Mouse (Mus musculus) limb, embryonic 13.5 days (tissue): ENCODE data around the gene Clptm1. TPM values are rescaled to one million over a fixed set of nuclear protein-coding genes. Genes with fewer than 3 reads are reported as not detected.
"Not testable (repeated sequence)": the region's sequence is repeated elsewhere in the genome, so short reads cannot be mapped to it uniquely, and the experiment has no call there.

Source experiments
- ATAC-seq: fragments of 200-750 bp; cut with Nextera tagmentation; 2 replicates; pipeline ENCODE4 v1.8.0; 2017; ENCODE audit warnings: low read depth, moderate number of reproducible peaks, moderate TSS enrichment; ENCODE audit not compliant: low FRiP score
- H3K27ac ChIP-seq: fragments of 300-500 bp; sonication (generic); 2 replicates; pipeline ENCODE4 v1.5.1; 2015; ENCODE audit warnings: inconsistent platforms, mild to moderate bottlenecking, moderate library complexity
- H3K27me3 ChIP-seq: fragments of 300-500 bp; sonication (generic); 2 replicates; pipeline ENCODE4 v1.6.1; 2015; ENCODE audit warnings: mild to moderate bottlenecking, inconsistent platforms
- H3K36me3 ChIP-seq: fragments of 300-500 bp; sonication (generic); 2 replicates; pipeline ENCODE4 v1.6.1; 2015; ENCODE audit warnings: inconsistent platforms, mild to moderate bottlenecking, moderate library complexity
- H3K4me1 ChIP-seq: fragments of 300-500 bp; sonication (generic); 2 replicates; pipeline ENCODE4 v1.6.1; 2015; ENCODE audit warnings: inconsistent platforms
- H3K4me2 ChIP-seq: fragments of 300-500 bp; sonication (generic); replicated peaks from 2 replicates; pipeline ENCODE4 v1.6.1; 2015; ENCODE audit warnings: inconsistent platforms, mild to moderate bottlenecking, moderate library complexity
- H3K4me3 ChIP-seq: fragments of 300-500 bp; sonication (generic); 2 replicates; pipeline ENCODE4 v1.5.1; 2015; ENCODE audit warnings: moderate library complexity, mild to moderate bottlenecking, inconsistent platforms
- H3K9ac ChIP-seq: fragments of 300-500 bp; sonication (generic); 2 replicates; pipeline ENCODE4 v1.6.1; 2015; ENCODE audit warnings: mild to moderate bottlenecking, inconsistent platforms
- H3K9me3 ChIP-seq: fragments of 300-500 bp; sonication (generic); 2 replicates; pipeline ENCODE4 v1.6.1; 2016; ENCODE audit warnings: inconsistent platforms
- WGBS: fragments of 180-500 bp; shearing (Covaris S2); methylation state at CpG from one replicate; pipeline ENCODE4 v1.1.7; 2015; 5-methylcytosine and 5-hydroxymethylcytosine counted together
- polyA plus RNA-seq: library from polyadenylated mRNA; unstranded; fragments of >200 nt; fragmentation: Nextera tagmentation; extraction: Ambion mirVana; gene quantifications from 2 replicates; pipeline ENCODE4 v1.2.1, GENCODE M21; 2015

Gene Clptm1
- polyA plus RNA-seq, 1 experiment from 2014 or later, result 75.9 TPM

- H3K9me3 ChIP-seq, result no peaks in the 10 kb centered on the region
- no peak overlapping the region for H3K4me3 ChIP-seq
- peaks cover 15% of the 10 kb centered on the region for H3K4me1 ChIP-seq
- no peak overlapping the region for H3K9ac ChIP-seq
- WGBS, result 93% methylated on average over 2 of the region's 2 CpGs
- H3K27ac ChIP-seq, result no peak overlapping the region
- ATAC-seq, result no peak
- H3K4me2 ChIP-seq, result no peak overlapping the region
- H3K36me3 ChIP-seq, result no peaks in the 10 kb centered on the region
- H3K27me3 ChIP-seq, result no peaks in the 10 kb centered on the region
These were observed 23.8 kb upstream of the Clptm1 start for GRCm38 (mm10) chr7:19688611-19689010.

GRCm38 (mm10) chr7:19688101-19688500, 23.3 kb upstream of the Clptm1 start:
- Histone ChIP-seq H3K4me1 (peaks cover 13% of the 10 kb centered on the region), H3K4me2 (no peak overlapping the region), H3K9ac (no peak overlapping the region), H3K4me3 (no peak overlapping the region), H3K27me3 (no peaks in the 10 kb centered on the region), H3K36me3 (no peaks in the 10 kb centered on the region), H3K9me3 (no peaks in the 10 kb centered on the region), H3K27ac (no peak overlapping the region)
- no peak for ATAC-seq
- 89% methylated on average over 10 of the region's 10 CpGs for WGBS

- 66% methylated on average over 8 of the region's 8 CpGs for WGBS
- H3K9me3 ChIP-seq, H3K27me3 ChIP-seq, H3K27ac ChIP-seq, H3K9ac ChIP-seq, H3K36me3 ChIP-seq, H3K4me3 ChIP-seq, H3K4me2 ChIP-seq: not testable (repeated sequence)
- ATAC-seq, result peak; percentile 18; the same call in 1 of the 2 replicates
- 0 out of 2 replicates have a peak, but pooled peaks cover 12% of the 10 kb centered on the region for H3K4me1 ChIP-seq
These were observed 22.2 kb upstream of the Clptm1 start for GRCm38 (mm10) chr7:19686927-19687583.

- WGBS, result 75% methylated on average over 6 of the region's 6 CpGs
- H3K27ac ChIP-seq, result no peak overlapping the region; the same call in 1 of the 2 replicates
These were observed 21.7 kb upstream of the Clptm1 start for GRCm38 (mm10) chr7:19686521-19686920.

GRCm38 (mm10) chr7:19685374-19685773, 20.5 kb upstream of the Clptm1 start:
- ATAC-seq, result no peak
- Histone ChIP-seq H3K4me2 (no peak overlapping the region), H3K27ac (no peak overlapping the region), H3K4me1 (0 out of 2 replicates have a peak, but pooled peaks cover 12% of the 10 kb centered on the region), H3K4me3 (no peak overlapping the region), H3K36me3 (no peaks in the 10 kb centered on the region), H3K9me3 (no peaks in the 10 kb centered on the region), H3K27me3 (no peaks in the 10 kb centered on the region), H3K9ac (no peak overlapping the region)
- 55% methylated on average over 4 of the region's 4 CpGs for WGBS

More at GRCm38 (mm10) chr7:19686521-19686920, 21.7 kb upstream of the Clptm1 start:
- no peaks in the 10 kb centered on the region for H3K36me3 ChIP-seq
- H3K4me2 ChIP-seq, result no peak overlapping the region
- H3K27me3 ChIP-seq, result no peaks in the 10 kb centered on the region
- H3K9ac ChIP-seq, result no peak overlapping the region
- H3K9me3 ChIP-seq, result no peaks in the 10 kb centered on the region
- peak; percentile 5; the same call in 1 of the 2 replicates for ATAC-seq
- no peak overlapping the region for H3K4me3 ChIP-seq
- H3K4me1 ChIP-seq, result 0 out of 2 replicates have a peak, but pooled peaks cover 12% of the 10 kb centered on the region

GRCm38 (mm10) chr7:19683771-19684201, 19.0 kb upstream of the Clptm1 start:
- WGBS, result 85% methylated on average over 6 of the region's 6 CpGs
- H3K9me3 ChIP-seq, result no peaks in the 10 kb centered on the region
- H3K27me3 ChIP-seq, result no peaks in the 10 kb centered on the region
- no peak for ATAC-seq
- H3K36me3 ChIP-seq, result no peaks in the 10 kb centered on the region
- H3K4me1 ChIP-seq, result 0 out of 2 replicates have a peak, but pooled peaks cover 12% of the 10 kb centered on the region
- H3K9ac ChIP-seq, result no peak overlapping the region
- H3K27ac ChIP-seq, result no peak overlapping the region
- H3K4me3 ChIP-seq, result no peak overlapping the region
- H3K4me2 ChIP-seq, result no peak overlapping the region

GRCm38 (mm10) chr7:19682979-19683378, 18.1 kb upstream of the Clptm1 start:
- H3K36me3 ChIP-seq, result no peaks in the 10 kb centered on the region
- H3K4me3 ChIP-seq, result no peak overlapping the region
- H3K27me3 ChIP-seq, result no peaks in the 10 kb centered on the region
- H3K27ac ChIP-seq, result no peak overlapping the region
- 0 out of 2 replicates have a peak, but pooled peaks cover 12% of the 10 kb centered on the region for H3K4me1 ChIP-seq
- no peak overlapping the region for H3K4me2 ChIP-seq
- H3K9ac ChIP-seq, result no peak overlapping the region
- 51% methylated on average over 3 of the region's 3 CpGs for WGBS
- H3K9me3 ChIP-seq, result no peaks in the 10 kb centered on the region
- no peak for ATAC-seq

GRCm38 (mm10) chr7:19681202-19681694, 16.4 kb upstream of the Clptm1 start, which contains the start of the genes Gm44805 and Apoc4:
Gm44805 (minus strand) TSS chr7:19681423.
Apoc4 (minus strand) TSS chr7:19681479.
- Histone ChIP-seq H3K4me3 (no peak within 1 kb of the TSS), H3K27ac (no peak within 1 kb of the TSS), H3K4me2 (no peak within 1 kb of the TSS), H3K9ac (no peak within 1 kb of the TSS), H3K27me3 (no peaks in the 10 kb centered on the region), H3K9me3 (no peaks in the 10 kb centered on the region), H3K4me1 (0 out of 2 replicates have a peak, but pooled peaks cover 7% of the 10 kb centered on the region), H3K36me3 (no peaks in the 10 kb centered on the region)
- WGBS, result 60% methylated on average over 8 of the region's 8 CpGs
- ATAC-seq, result no peak

- Histone ChIP-seq H3K9ac (no peak overlapping the region), H3K27ac (no peak overlapping the region), H3K4me3 (no peak overlapping the region), H3K36me3 (no peaks in the 10 kb centered on the region), H3K4me1 (0 out of 2 replicates have a peak, but pooled peaks cover 7% of the 10 kb centered on the region), H3K27me3 (no peaks in the 10 kb centered on the region), H3K9me3 (no peaks in the 10 kb centered on the region), H3K4me2 (no peak overlapping the region)
- WGBS, result 83% methylated on average over 2 of the region's 2 CpGs
- ATAC-seq, result no peak
These were observed 15.9 kb upstream of the Clptm1 start for GRCm38 (mm10) chr7:19680702-19681101.

- H3K27ac ChIP-seq, result no peak overlapping the region
- H3K9me3 ChIP-seq, result no peaks in the 10 kb centered on the region
- 0 out of 2 replicates have a peak, but pooled peaks cover 4% of the 10 kb centered on the region for H3K4me1 ChIP-seq
- H3K9ac ChIP-seq, result no peak overlapping the region
- no peaks in the 10 kb centered on the region for H3K27me3 ChIP-seq
- no peaks in the 10 kb centered on the region for H3K36me3 ChIP-seq
- no peak for ATAC-seq
- H3K4me3 ChIP-seq, result no peak overlapping the region
- no peak overlapping the region for H3K4me2 ChIP-seq
- whole genome bisulfite sequencing, result 85% methylated on average over 3 of the region's 3 CpGs
These were observed 14.1 kb upstream of the Clptm1 start for GRCm38 (mm10) chr7:19678901-19679300.

GRCm38 (mm10) chr7:19677872-19678271, 13.0 kb upstream of the Clptm1 start, which contains the start of gene Apoc2:
Apoc2 (minus strand) TSS chr7:19677941.
- no peaks in the 10 kb centered on the region for H3K27me3 ChIP-seq
- 0 out of 2 replicates have a peak, but pooled peaks cover under 1% of the 10 kb centered on the region for H3K4me1 ChIP-seq
- no peaks in the 10 kb centered on the region for H3K36me3 ChIP-seq
- no peak within 1 kb of the TSS for H3K4me3 ChIP-seq
- WGBS, result 76% methylated on average over 8 of the region's 8 CpGs
- no peak within 1 kb of the TSS for H3K9ac ChIP-seq
- ATAC-seq, result no peak
- H3K4me2 ChIP-seq, result no peak within 1 kb of the TSS
- no peak within 1 kb of the TSS for H3K27ac ChIP-seq
- no peaks in the 10 kb centered on the region for H3K9me3 ChIP-seq

GRCm38 (mm10) chr7:19676662-19677061, 11.8 kb upstream of the Clptm1 start:
- WGBS, result 65% methylated on average over 1 of the region's 1 CpGs
- Histone ChIP-seq H3K36me3 (no peaks in the 10 kb centered on the region), H3K4me2 (no peak overlapping the region), H3K9me3 (no peaks in the 10 kb centered on the region), H3K4me1 (no peaks in the 10 kb centered on the region), H3K9ac (no peak overlapping the region), H3K27ac (no peak overlapping the region), H3K4me3 (no peak overlapping the region), H3K27me3 (no peaks in the 10 kb centered on the region)
- no peak for ATAC-seq
